Mouse (Mus musculus) kidney, adult 2 months (tissue): ENCODE results near the gene Gstt2. TPM values are rescaled to one million over a fixed set of nuclear protein-coding genes. Genes with fewer than 3 reads are reported as not detected.
A peak's percentile ranks its signal among the peaks of the same experiment; 100 is the strongest.

Experiments used
- DNase-seq: peaks from one replicate; pipeline ENCODE4 v3.0.0; 2021
- H3K27ac ChIP-seq: fragments of 200-500 bp; 2 replicates; pipeline ENCODE4 v1.5.1; 2012; ENCODE audit warnings: low read depth, low read length, control low read depth, inconsistent platforms; ENCODE audit not compliant: insufficient read depth
- H3K27me3 ChIP-seq: fragments of 200-500 bp; replicated peaks from 2 replicates; pipeline ENCODE4 v1.6.1; 2012; ENCODE audit warnings: mild to moderate bottlenecking, moderate library complexity, low read length, inconsistent platforms; ENCODE audit not compliant: control insufficient read depth, insufficient read depth
- H3K36me3 ChIP-seq: fragments of 200-500 bp; 2 replicates; pipeline ENCODE4 v1.6.1; 2012; ENCODE audit warnings: mild to moderate bottlenecking, moderate library complexity, low read length, inconsistent platforms; ENCODE audit not compliant: control insufficient read depth, insufficient read depth
- H3K4me1 ChIP-seq: fragments of 200-500 bp; 2 replicates; pipeline ENCODE4 v1.6.1; 2011; ENCODE audit warnings: low read length; ENCODE audit not compliant: control insufficient read depth, insufficient read depth
- H3K4me3 ChIP-seq: fragments of 200-500 bp; 2 replicates; pipeline ENCODE4 v1.5.1; 2011; ENCODE audit warnings: mild to moderate bottlenecking, low read depth, low read length, control low read depth; ENCODE audit not compliant: insufficient read depth
- CTCF ChIP-seq: fragments of 200-500 bp; conservative IDR thresholded peaks from 2 replicates; pipeline ENCODE4 v1.5.1; 2011; ENCODE audit warnings: low read depth, mild to moderate bottlenecking, control low read depth, low read length, moderate library complexity, mixed read lengths; ENCODE audit not compliant: insufficient read depth, insufficient read length
- POLR2A ChIP-seq: fragments of 200-500 bp; IDR thresholded peaks from one replicate; pipeline ENCODE4 v1.6.1; 2011; ENCODE audit warnings: low read depth, low read length, control low read depth
- WGBS: fragments of 180-500 bp; shearing (Covaris S2); methylation state at CpG from one replicate; pipeline ENCODE4 v1.1.7; 2018; 5-methylcytosine and 5-hydroxymethylcytosine counted together
- polyA plus RNA-seq: library from polyadenylated mRNA; depleted of rRNA; stranded (reverse); fragments of >200 nt; gene quantifications from 2 replicates; pipeline ENCODE4 v1.2.3, GENCODE M21; 2012

The Gstt2 gene
- polyA plus RNA-seq, 1 experiment, result 1,473 TPM

DNA sequence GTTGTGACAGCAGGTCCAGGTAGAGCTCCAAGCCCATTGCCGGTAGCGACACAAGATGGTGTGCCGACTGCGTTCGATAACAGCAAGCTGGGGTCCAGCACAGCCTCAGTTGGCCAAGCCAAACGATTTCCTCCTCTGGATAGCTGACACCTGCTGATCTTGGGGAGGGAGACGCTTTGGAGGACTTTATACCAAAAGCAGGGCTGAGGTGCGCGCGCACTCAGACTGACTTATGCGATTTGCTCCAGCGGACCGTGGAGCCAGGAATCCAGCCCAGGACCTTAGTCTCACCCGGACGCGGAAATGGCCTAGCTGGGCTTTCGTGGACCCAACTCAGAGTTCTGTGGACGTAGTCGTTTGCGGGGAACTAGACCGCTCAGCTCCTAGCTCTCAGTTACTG lies 3.0 kb downstream of the Gstt2 start:
- H3K4me3 ChIP-seq, result peak overlapping the region; percentile 62
- no peaks in the 10 kb centered on the region for H3K27me3 ChIP-seq
- TF ChIP-seq POLR2A (peak; percentile 89), CTCF (no peak)
- H3K27ac ChIP-seq, result peak overlapping the region; percentile 96
- H3K36me3 ChIP-seq, result no peaks in the 10 kb centered on the region; the same call in 1 of the 2 replicates
- peak; percentile 96 for DNase-seq
- WGBS, result under 1% methylated on average over 21 of the region's 21 CpGs
- peaks cover 8% of the 10 kb centered on the region; the same call in 1 of the 2 replicates for H3K4me1 ChIP-seq

DNA sequence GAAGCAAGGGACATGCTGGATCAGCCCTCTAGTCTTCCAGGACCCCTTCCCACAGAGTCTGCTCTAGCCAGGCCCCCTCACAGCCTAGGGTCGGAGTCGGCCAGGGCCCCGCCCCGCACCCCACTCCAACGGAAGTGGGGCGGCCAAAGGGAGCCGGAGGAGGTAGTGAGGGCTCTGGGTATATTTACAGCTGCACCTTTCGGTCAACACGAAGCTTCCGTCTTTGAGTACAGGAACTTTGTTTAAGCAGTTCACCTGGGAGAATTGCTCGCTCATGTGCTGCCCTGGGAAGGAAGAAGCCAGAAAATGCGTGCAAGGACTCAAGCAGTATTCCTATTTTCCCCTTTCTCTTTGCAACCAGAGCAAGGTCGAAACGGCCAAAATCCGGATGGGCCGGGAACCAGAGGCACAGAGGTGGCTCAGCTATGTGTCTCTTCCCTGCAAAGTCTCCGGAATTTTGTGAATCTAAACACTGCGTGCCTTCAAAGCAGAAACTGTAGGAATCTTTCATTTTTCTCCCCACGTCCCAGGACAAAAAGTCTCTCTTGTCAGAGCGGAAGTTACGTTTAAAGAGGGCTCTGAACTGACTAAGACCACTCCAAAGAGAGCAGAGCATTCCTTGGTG lies 3.7 kb downstream of the Gstt2 start:
- H3K4me3 ChIP-seq, result peak overlapping the region; percentile 62
- H3K27me3 ChIP-seq, result no peaks in the 10 kb centered on the region
- H3K27ac ChIP-seq, result peak overlapping the region; percentile 96
- 5% methylated on average over 21 of the region's 21 CpGs for WGBS
- TF ChIP-seq CTCF (no peak), POLR2A (no peak)
- DNase-seq, result peak; percentile 55
- no peaks in the 10 kb centered on the region; the same call in 1 of the 2 replicates for H3K36me3 ChIP-seq
- H3K4me1 ChIP-seq, result peaks cover 8% of the 10 kb centered on the region; the same call in 1 of the 2 replicates

DNA sequence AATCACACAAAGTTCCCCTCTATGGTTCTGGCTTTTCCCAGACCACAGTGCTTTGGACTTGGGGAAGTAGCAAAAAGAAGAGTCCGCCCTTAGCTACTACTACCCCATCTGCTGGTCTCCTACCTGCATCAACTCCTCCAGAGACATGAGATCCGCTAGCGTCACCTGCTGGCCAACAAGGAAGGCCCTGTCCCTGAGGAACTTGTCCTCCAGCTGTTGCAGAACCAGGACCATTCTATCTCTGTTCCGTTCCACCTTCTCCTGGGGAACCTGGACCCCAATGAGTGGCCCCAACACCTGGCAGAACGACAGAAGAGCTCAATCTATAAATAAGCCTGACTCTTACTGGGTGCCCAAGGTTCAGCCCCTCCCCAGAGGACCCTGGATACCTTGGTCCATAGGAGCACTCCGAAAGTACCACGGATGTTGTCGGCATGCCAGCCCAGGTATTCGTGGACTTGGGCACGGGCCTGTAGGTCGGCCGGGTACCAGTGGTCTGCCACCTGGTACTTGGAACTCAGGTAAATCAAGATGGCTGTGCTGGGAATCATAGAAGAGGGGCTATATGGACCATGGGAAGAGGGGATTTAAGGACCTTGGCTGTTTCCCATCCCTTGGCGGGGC lies 4.8 kb downstream of the Gstt2 start:
- TF ChIP-seq CTCF, result peak; percentile 99
- no peak for TF ChIP-seq POLR2A
- H3K27me3 ChIP-seq, result no peaks in the 10 kb centered on the region
- DNase-seq, result peak; percentile 86
- no peaks in the 10 kb centered on the region; the same call in 1 of the 2 replicates for H3K36me3 ChIP-seq
- H3K27ac ChIP-seq, result peak overlapping the region; percentile 96; the same call in 1 of the 2 replicates
- H3K4me1 ChIP-seq, result peaks cover 11% of the 10 kb centered on the region
- 56% methylated on average over 13 of the region's 13 CpGs for WGBS
- peak overlapping the region; percentile 62 for H3K4me3 ChIP-seq

DNA sequence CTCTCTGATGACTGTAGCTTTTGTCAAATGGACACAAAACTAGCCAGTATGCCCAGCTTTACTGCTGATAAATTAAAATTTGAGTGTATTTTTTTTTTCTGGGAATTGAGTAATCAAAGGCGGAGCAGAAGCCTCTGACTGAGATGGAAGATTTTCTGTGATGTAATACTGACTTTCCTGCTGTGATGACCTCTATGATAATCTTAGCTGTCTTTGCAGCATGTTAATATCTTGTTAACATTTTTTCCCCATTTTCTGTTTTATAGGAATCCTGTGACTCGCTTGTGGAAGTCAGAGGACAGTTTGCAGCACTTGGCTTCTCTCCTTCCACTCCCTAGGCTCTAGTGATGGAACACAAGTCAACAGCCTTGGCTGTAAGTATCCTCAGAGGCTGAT lies 7.0 kb downstream of the Gstt2 start:
- TF ChIP-seq CTCF (no peak), POLR2A (no peak)
- H3K4me1 ChIP-seq, result peaks cover 9% of the 10 kb centered on the region
- H3K27me3 ChIP-seq, result no peaks in the 10 kb centered on the region
- no peak overlapping the region for H3K4me3 ChIP-seq
- H3K27ac ChIP-seq, result no peak overlapping the region
- H3K36me3 ChIP-seq, result no peaks in the 10 kb centered on the region; the same call in 1 of the 2 replicates
- DNase-seq, result no peak
- 79% methylated on average over 2 of the region's 2 CpGs for WGBS

DNA sequence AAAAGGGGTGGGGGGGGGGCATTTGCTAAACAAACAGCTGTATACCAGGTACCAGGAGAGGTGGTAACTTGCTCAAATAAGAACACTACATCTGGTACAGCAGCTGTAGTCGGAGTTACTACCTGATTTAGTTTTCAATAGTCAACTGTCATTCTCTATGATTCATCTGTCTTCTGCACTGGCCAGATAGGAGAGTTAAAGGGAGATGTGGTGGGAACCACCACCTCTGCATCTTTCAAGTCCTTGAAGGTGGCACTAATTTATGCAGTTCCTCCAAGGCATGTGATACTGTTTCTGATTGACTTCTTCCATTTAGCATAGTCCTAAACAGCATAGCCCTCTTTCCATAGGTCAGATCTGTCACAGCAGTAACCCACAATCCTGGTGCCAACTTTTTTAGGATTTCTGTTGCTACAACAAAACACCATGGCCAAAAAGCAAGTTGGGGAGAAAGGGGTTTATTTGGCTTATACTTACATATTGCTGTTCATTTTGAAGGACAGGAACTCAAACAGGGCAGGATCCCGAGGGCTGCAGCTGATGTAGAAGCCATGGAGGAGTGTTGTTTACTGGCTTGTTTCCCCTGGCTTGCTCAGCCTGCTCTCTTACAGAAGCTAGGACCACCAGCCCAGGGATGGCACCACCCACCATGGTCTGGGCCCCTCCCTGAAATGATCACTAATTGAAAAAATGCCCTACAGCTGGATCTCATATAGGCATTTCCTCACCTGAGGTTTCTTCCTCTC lies 7.5 kb downstream of the Gstt2 start:
- DNase-seq, result no peak
- H3K36me3 ChIP-seq, result no peaks in the 10 kb centered on the region; the same call in 1 of the 2 replicates
- H3K4me3 ChIP-seq, result no peak overlapping the region
- no peaks in the 10 kb centered on the region for H3K27me3 ChIP-seq
- no peak overlapping the region for H3K27ac ChIP-seq
- 81% methylated on average over 2 of the region's 2 CpGs for WGBS
- no peak for TF ChIP-seq POLR2A
- no peak for TF ChIP-seq CTCF
- peaks cover 9% of the 10 kb centered on the region for H3K4me1 ChIP-seq

DNA sequence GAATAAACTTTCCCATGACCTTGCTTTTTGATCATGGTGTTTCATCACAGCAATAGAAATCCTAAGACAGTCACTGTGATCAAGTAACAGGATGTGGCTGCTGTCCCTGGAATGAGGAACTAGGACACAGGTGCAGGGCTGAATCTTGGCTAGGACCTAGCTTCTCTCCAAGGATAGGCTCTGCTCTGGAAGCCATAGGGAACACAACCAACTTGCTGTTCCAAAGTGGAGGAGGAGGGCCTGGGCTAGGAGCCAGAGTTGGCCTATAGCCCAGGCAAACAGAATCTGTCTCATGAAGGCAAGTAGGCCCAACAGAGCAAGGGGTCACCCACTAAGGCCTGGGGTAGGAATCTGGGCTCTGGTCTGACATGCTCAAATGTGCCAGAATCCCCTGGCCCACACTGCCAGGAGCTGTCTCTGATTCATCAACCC lies 8.7 kb downstream of the Gstt2 start:
- no peak overlapping the region for H3K27ac ChIP-seq
- H3K4me1 ChIP-seq, result peaks cover 9% of the 10 kb centered on the region
- H3K4me3 ChIP-seq, result no peak overlapping the region
- H3K36me3 ChIP-seq, result no peaks in the 10 kb centered on the region; the same call in 1 of the 2 replicates
- no peaks in the 10 kb centered on the region for H3K27me3 ChIP-seq
- TF ChIP-seq POLR2A (no peak), CTCF (no peak)
- DNase-seq, result peak; percentile 80
